25 mouse cellular contexts compared by ENCODE assay signal in the genomic region with DNA sequence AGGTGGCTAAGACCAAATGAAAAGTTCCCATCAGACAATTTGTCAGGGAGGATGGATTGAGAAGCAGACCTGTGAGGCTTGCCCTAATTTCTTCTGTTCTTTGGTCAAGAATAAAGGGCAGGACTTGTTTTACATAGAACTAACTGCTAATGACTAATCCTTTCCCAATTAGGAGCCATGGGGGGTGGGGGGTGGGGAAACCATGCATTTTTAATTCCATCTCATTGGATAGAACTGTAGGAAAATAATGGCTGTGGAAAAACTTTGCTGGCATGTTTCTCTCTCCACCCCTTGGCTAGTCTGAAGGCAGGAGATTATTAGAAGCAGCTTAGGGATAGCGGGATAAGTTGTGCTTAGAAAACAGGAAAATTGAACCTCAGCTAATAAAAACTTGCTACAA. TPM values are rescaled to one million over a fixed set of nuclear protein-coding genes. Genes with fewer than 3 reads are reported as not detected.
DNase-seq lines count a peak whose midpoint lies in the region; ATAC-seq lines count a peak whose summit lies in the region.
"Had no signal": no experiment of that assay in that cellular context is flagged by ENCODE, and none has a peak within 500 bp of the region (broad histone marks: within the 10 kb centered on the region; RNA-seq: fewer than 3 reads in every experiment).

No protein-coding gene starts in this region.

- ATAC-seq in forebrain, embryonic 11.5 days (replicated peaks; ENCODE audit: low FRiP score): peak; percentile 52; the same call in 1 of the 2 replicates
- peak; percentile 53 for ATAC-seq in forebrain, embryonic 16.5 days
- ATAC-seq: inflammation-experienced regulatory T-cells, adult 6 months had no signal

- 55% methylated on average over 1 of the region's 1 CpGs for WGBS in forebrain, embryonic 11.5 days
- 10% methylated on average over 1 of the region's 1 CpGs for WGBS in forebrain, embryonic 16.5 days

- no peaks in the 10 kb centered on the region for H3K36me3 ChIP-seq in forebrain, embryonic 11.5 days (ENCODE audit: control insufficient read depth, insufficient read depth, low read length)
- H3K36me3 ChIP-seq in forebrain, embryonic 16.5 days (ENCODE audit: control insufficient read depth, insufficient read depth): no peaks in the 10 kb centered on the region
- H3K36me3 ChIP-seq: embryonic facial prominence, embryonic 15.5 days; midbrain, embryonic 12.5 days had no signal

- H3K4me2 ChIP-seq in forebrain, embryonic 11.5 days (ENCODE audit: low read depth, low read length, severe bottlenecking): no peak overlapping the region
- no peak overlapping the region for H3K4me2 ChIP-seq in forebrain, embryonic 16.5 days (ENCODE audit: low read length)
- H3K4me2 ChIP-seq: embryonic facial prominence, embryonic 15.5 days; heart, embryonic 13.5 days; hindbrain, embryonic 14.5 days; liver, embryonic 11.5 days; midbrain, embryonic 12.5 days had no signal

- no peak overlapping the region for H3K9ac ChIP-seq in forebrain, embryonic 11.5 days (ENCODE audit: low read length)
- H3K9ac ChIP-seq in forebrain, embryonic 16.5 days (replicated peaks; ENCODE audit: low read depth, low read length): no peak overlapping the region
- H3K9ac ChIP-seq: embryonic facial prominence, embryonic 15.5 days; heart, embryonic 13.5 days; hindbrain, embryonic 14.5 days; midbrain, embryonic 12.5 days had no signal

- no peaks in the 10 kb centered on the region for H3K9me3 ChIP-seq in forebrain, embryonic 11.5 days (ENCODE audit: control insufficient read depth, low read length)
- no peaks in the 10 kb centered on the region for H3K9me3 ChIP-seq in forebrain, embryonic 16.5 days (ENCODE audit: control insufficient read depth, low read length)
- H3K9me3 ChIP-seq: embryonic facial prominence, embryonic 10.5 days; embryonic facial prominence, embryonic 15.5 days; heart, embryonic 13.5 days; midbrain, embryonic 12.5 days had no signal

- DNase-seq in brain, adult 2 months (ENCODE audit: low read depth, low spot score): peak; percentile 6
- no peak for DNase-seq in forebrain, embryonic 11.5 days (ENCODE audit: low spot score)
- no peak for DNase-seq in gastrocnemius, postnatal 4 days (ENCODE audit: low spot score in 2 of 2)
- no peak for DNase-seq in urinary bladder, adult 18-20 months (ENCODE audit: low spot score in 2 of 2)
- DNase-seq in thymus, postnatal 0 days (ENCODE audit: low spot score): no peak
- DNase-seq: adrenal gland, postnatal 14 days; B cell, adult 2 months; cerebellum, adult 18-20 months; cerebellum, postnatal 14 days; gastrocnemius, adult 2 months; heart, postnatal 10 days; kidney, adult 11 months; kidney, postnatal 14 days; layer of hippocampus, adult 9-11 months; lung, postnatal 36 days; thymus, adult 2 months; thymus, postnatal 4 days had no signal

- H3K4me1 ChIP-seq in forebrain, embryonic 11.5 days (replicated peaks; ENCODE audit: control insufficient read depth, insufficient read depth, low read length): no peaks in the 10 kb centered on the region; the same call in 1 of the 2 replicates
- peaks cover 3% of the 10 kb centered on the region; the same call in 1 of the 2 replicates for H3K4me1 ChIP-seq in forebrain, embryonic 16.5 days (replicated peaks; ENCODE audit: control insufficient read depth, insufficient read depth, low read length)
- H3K4me1 ChIP-seq: embryonic facial prominence, embryonic 15.5 days had no signal

- H3K27ac ChIP-seq in forebrain, embryonic 11.5 days (ENCODE audit: low read depth, low read length): peak overlapping the region; percentile 41; the same call in 1 of the 2 replicates
- no peak overlapping the region for H3K27ac ChIP-seq in forebrain, embryonic 16.5 days (ENCODE audit: low read length)
- H3K27ac ChIP-seq: embryonic facial prominence, embryonic 10.5 days; embryonic facial prominence, embryonic 15.5 days; gastrocnemius, adult 2 months; heart, embryonic 13.5 days; hindbrain, embryonic 14.5 days; midbrain, embryonic 12.5 days had no signal

- no peak overlapping the region for H3K4me3 ChIP-seq in forebrain, embryonic 11.5 days (ENCODE audit: low read depth, low read length)
- no peak overlapping the region for H3K4me3 ChIP-seq in forebrain, embryonic 16.5 days (replicated peaks; ENCODE audit: low read length)
- H3K4me3 ChIP-seq: embryonic facial prominence, embryonic 10.5 days; embryonic facial prominence, embryonic 15.5 days; gastrocnemius, adult 2 months; heart, embryonic 13.5 days; midbrain, embryonic 12.5 days had no signal

- no peaks in the 10 kb centered on the region for H3K27me3 ChIP-seq in forebrain, embryonic 11.5 days (ENCODE audit: control insufficient read depth, insufficient read depth, low read length)
- H3K27me3 ChIP-seq in forebrain, embryonic 16.5 days (replicated peaks; ENCODE audit: control insufficient read depth, insufficient read depth, low read length): no peaks in the 10 kb centered on the region
- H3K27me3 ChIP-seq: embryonic facial prominence, embryonic 15.5 days; heart, embryonic 13.5 days; midbrain, embryonic 12.5 days had no signal

RNA-seq across cellular contexts. Expression of gene N4bp2, which starts 6.2 kb away (rescaled TPM):
- polyA plus RNA-seq in forebrain, embryonic 11.5 days (2014; fragmentation: Nextera tagmentation; extraction: Ambion mirVana): 47.1 and 56.3 TPM in 2 replicates
- 19.0 and 22.4 TPM in 2 replicates for polyA plus RNA-seq in forebrain, embryonic 16.5 days (2015; fragmentation: Nextera tagmentation; extraction: Ambion mirVana)
- 10 to 100 TPM; 61.3 to 67.5 TPM for total RNA-seq in gastrocnemius, postnatal 4 days (2021)
- 23.6 and 26.9 TPM in 2 replicates for polyA plus RNA-seq in thymus, postnatal 0 days (2015; fragmentation: Nextera tagmentation; extraction: Ambion mirVana)

RNA-seq across cellular contexts. Expression of gene Pds5a, which starts 59.0 kb away (rescaled TPM):
- 133 and 153 TPM in 2 replicates for polyA plus RNA-seq in forebrain, embryonic 11.5 days (2014; fragmentation: Nextera tagmentation; extraction: Ambion mirVana)
- 62.8 and 64.0 TPM in 2 replicates for polyA plus RNA-seq in forebrain, embryonic 16.5 days (2015; fragmentation: Nextera tagmentation; extraction: Ambion mirVana)
- 10 to 100 TPM; 84.5 to 85.6 TPM for total RNA-seq in gastrocnemius, postnatal 4 days (2021)
- 59.6 and 66.5 TPM in 2 replicates for polyA plus RNA-seq in thymus, postnatal 0 days (2015; fragmentation: Nextera tagmentation; extraction: Ambion mirVana)
